Mouse (Mus musculus) cerebellum, postnatal 10 days (tissue): ENCODE measurements around the gene Ppa1.

Source experiments
- DNase-seq, 2 experiments: peaks; one replicate each; pipeline ENCODE4 v3.0.0; 2021; ENCODE audit warnings: mixed read lengths in 2 of 2

The Ppa1 gene

DNA sequence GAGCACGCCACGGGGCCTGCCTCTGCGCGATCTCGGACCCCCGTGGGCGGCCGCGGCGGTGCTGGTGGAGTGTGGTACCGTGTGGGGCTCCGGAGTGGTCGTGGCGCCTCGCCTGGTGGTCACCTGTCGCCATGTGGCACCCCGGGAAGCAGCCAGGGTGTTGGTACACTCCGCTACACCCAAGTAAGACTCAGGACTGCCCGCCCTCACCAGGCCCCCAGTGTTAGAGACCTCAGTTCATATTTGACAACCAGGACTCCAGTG, 48.1 kb downstream of the Ppa1 start:
- peak in 1 of 2 experiments; percentile 35 for DNase-seq

DNA sequence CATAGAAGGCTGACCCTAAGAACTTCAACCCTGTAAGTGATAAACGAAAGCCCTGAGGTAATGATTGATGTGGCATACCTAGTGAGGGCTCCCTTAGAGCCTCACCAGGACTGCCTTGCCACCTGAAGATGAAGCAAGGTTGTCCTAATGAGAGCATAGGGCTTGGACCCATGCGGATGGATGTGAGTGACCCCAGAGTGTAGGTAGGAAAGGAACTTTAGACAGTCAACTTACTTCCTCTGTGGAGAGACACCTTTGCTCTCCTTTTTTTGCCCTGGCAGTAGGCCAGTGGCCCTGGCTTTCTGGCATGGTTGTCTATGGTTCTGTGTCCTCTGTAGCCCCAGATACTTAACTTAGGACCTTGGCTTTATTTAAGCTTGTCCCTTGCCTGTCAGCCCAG, 48.7 kb downstream of the Ppa1 start:
- DNase-seq: peak in 1 of 2 experiments; percentile 30

DNA sequence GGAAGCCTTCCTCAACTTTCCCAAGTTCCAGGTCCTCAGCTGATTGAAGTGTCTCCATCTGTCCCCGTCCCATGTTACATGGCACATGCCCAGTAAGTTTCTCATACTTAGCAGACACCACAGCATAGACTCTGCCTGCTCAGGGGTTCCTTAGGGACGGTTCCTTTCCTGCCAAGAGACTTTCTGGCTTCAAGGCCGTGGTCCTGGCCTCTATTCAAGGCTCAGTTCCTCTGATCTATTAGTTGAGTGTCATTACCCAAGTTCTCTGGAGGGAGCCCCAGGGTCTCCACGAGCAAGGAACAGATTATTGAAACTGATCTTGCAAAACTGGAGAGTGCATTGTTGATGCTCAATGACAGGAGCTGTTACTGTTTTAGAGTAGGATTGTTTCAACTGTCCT, 56.3 kb downstream of the Ppa1 start:
- no peak for DNase-seq

DNA sequence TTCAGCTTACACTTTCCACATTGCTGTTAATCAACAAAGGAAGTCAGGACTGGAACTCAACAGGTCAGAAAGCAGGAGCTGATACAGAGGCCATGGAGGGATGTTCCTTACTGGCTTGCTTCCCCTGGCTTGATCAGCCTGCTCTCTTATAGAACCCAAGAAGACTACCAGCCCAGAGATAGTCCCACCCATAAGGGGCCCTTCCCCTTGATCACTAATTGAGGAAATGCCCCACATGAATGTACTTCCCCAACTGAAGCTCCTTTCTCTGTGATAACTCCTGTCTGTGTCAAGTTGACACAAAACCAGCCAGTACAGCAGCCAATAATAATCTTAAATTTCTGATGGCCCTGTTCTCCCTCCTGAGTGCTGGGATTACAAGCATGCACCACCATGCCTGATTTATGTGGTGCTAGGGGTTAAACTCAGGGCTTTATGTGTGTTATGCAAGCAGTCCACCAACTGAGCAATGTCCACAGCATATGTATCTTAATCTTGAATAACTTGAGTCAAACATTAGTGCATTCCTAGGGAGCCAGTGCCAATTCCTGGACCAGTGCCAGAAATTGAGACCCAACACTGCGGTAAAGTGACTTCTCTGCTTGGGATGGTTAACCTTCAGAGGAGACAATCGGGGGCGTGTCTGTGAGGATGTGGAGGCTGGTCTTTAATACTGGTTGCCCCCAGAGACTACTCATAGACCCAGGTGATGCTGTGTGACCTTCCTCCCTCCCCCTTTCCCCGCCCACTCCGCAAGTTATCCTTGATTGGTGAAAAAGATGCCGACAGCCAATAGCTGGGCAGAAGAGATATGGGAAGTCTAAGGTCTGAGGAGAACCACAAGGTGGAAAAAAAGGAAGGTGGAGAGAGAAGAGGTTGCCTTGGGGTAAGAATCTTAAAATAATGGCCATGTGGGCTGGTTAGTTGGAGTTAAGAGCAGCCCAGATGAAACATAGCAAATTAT, 58.3 kb downstream of the Ppa1 start:
- DNase-seq: no peak

DNA sequence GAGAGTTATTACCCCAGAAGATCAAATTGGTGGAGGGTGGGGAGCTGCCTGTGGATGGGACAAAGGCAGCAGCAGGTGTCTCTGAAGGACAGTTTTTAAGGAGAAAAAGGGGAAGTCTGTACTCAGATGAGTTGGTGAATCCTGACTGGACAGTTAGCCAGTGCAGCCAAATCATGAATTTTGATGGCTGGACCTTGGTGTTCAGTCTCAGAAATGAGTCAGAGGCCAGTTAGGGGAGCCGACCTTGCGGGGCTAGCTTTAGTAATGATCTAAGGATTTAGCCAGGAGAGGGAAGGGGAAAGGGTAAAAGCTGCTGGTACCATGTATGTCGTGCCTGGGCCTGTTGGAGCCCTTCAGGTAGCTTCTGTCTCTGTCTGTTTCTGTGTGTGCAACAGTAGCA, 65.2 kb downstream of the Ppa1 start:
- DNase-seq: no peak

DNA sequence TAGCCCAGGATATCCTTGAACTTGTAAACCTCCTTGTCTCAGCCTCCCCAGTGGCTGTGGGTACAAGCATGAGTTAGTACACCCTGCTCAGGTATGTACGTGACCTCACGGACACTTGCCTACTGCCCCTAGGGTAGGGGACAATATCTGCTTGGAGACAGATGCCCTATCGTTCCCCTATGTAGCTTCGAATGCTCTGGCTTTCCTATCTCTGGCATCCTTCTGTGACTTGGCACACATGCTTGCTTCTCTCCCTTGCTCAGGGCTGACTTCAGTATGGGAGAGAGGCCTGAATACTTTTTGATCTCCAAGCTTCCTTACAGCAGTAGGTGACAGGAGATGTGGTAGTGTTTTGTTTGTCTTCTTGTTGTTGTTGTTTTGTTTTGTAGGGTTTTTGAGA, 65.8 kb downstream of the Ppa1 start:
- DNase-seq: no peak

DNA sequence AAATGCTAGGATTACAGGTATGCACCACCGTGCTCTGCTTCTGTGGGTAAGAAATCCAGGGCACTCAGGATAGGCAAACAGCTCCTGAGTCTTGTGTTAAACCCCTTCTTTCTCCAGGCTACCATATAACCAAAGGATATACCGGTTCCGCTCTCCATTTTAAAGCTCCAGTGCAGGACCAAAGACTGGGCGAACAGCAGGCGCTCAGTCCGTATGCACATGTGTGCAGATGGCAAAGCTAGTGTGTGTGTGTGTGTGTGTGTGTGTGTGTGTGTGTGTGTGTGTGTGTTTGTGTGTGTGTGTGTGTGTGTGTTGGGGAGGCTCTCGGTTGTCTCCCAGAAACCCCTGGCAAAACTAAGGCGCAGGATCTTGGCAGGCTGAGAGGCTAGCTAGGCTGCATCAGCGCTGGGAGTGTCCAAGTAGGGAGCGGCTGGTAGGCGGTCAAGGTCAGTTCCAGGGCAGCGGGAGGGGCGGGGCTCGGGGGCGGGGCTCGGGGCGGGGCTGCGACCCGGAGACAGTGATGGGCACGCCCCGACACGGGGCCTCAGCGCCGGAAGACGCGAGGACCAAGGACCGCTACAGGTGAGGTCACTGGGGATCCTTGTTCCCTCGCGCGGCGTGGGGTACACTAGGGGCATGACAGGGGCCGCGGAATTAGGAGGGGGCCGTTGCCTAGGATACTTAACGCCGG, 66.6 kb downstream of the Ppa1 start, which contains the start of gene Aifm2:
TSS of gene Aifm2 (plus strand) at position 493 of the 691 bp plus-strand sequence.
- DNase-seq: peak; percentile 44 to 57

DNA sequence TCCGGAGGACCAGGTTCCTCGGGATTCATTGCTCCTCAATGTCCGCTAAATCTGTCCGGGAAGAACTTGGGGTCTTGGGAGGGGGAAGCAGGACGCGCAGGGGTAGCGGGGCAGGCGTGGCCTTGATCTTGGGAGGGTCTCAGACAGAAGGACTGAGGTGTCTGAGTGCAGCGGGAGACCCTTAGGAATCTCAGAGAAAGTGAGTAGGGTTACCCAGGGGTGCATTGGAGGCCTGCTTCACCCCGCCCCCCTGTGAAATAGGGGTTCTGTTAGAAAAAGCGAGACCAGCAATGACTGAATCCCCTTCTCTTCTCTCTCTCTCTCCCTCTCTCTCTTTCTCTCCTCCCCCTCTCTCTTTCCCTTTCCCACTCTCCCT, 67.1 kb downstream of the Ppa1 start:
- DNase-seq: no peak

DNA sequence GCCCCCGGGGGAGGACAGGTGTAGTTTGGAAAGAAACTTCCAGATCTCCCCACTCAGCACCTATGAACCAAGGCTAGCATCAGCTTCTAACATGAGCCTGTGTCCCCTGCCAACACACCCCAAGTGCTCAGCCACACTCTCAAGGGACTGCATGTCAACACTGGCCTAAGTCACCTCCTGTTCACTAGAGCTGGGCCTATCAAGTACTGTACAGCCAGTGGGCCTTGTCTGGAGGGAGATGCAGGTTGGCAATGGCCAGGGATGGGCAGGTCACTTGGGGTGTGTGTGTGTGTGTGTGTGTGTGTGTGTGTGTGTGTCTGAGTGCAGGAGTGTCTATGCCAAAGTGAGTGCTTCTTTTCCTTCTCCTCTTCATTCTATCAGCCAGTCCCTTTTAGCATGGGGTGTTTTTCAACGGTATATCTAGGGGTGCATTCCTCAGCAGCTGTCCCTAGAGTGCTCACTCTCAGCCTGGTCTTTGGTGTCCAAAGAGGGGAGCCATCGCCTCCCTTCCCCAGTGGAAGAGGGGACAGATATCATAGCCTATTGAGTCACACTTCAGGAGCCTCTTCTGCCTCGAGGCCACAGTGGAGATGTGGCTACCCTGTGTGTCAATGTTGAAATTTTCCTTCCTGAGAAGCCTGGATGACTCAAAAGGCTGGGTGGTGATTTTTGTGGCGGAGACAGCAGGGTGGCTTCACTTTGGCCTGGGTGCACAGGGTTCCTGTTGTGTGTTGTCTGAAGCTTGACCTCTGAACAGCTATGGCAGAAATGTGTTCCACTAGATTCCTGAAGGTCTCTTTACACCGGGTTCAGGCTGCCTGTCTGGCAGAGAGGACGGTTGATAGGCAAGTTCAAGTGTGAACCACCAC, 67.9 kb downstream of the Ppa1 start:
- DNase-seq: no peak

DNA sequence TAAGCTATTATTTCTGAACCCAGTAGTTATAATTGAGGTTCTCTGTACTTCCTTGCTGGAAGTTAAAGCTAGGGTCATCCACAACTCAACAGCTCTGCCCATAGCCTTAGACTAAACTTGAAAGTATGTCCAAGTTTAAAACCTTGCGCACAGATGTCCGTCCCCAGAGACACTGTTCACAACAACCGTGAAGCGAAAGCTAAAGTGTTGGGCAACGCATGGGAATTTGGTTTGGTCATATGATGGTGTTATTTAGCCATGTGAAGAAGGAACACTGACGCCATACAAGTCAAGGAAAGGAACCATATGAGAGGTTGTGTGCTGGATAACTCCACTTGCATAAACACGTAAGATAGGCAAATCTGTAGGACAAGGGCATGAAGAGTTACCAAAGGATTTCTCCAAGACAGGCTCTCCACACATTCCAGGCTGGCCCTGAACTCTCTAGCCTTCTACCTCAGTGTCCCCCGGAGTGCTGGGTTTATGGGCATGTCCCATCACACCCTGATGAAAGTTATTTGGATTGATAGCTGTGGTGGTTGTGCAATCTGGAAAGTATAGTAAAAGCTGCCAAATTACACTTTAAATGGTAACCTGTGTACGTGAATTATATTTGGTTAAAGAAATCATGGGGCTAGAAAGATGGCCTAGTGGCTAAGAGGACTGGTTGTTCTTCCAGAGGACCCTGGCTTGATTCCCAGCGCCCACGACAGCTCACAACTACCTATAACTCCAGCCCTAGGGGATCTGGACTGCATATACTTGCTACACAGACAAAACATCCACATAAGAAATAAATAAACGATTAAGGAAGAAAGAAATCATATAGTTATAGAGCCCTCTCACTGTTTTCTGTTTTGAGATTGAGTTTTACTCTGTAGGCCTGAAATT, 69.3 kb downstream of the Ppa1 start:
- no peak for DNase-seq

DNA sequence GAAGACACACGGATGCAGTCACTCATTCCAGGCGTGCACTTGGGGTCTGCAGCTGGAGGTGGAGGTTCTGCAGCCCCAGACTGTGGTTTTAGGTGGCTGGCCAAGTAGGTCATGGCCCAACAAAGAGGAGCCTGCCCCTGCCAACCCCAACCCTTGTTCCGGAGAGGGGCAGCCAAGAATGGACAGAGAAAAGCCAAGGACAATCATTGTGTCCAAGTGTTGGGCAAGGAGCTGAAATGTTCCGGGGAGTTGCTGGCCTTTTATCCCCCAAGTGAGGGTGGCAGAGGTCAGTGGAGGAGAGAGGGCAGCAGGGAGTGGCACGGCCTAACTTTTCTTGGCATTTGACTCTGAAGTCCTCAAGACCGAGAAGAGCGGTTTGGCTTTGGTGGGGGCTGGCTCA, 72.0 kb downstream of the Ppa1 start:
- DNase-seq: no peak

DNA sequence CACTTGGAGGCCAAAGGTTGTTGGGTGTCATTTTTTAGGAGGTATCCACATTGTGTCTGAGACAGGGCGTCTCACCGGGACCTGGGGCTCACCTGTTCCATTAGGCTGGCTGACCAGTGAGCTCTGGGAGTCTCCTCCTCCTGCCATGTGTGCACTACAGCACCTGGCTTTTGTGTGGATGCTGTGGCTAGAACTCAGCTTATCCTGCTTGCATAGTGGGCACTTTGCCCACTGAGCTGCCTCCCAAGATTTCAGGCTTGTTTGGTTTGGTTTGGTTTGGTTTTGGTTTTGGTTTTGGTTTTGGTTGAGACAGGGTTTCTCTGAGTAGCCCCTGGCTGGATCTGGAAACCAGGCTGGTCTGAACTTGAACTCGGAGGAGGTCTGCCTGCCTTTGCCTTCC, 73.9 kb downstream of the Ppa1 start:
- no peak for DNase-seq

DNA sequence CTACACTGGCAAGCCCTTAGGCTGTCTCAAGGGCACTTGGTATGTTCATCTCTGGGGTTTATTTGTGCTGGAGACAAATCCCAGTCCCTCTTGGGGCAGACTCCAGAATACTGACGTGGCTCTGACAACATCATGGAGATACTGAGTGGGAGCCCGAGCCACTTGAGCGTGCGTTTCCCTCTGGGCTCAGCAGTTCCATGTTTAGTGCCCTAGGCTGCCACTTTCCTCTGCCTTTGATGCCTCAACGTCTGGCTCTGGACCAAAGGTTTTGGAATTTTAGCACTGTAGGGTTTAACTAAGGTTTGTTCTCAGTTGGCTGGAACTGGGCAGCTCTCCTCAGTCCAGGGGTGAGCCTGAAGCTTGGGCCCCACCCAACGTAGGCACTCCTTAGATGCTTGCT, 74.9 kb downstream of the Ppa1 start:
- DNase-seq: no peak
